Mouse (Mus musculus): ENCODE results near the gene Gtf2a2. TPM values are rescaled to one million over a fixed set of nuclear protein-coding genes. Genes with fewer than 3 reads are reported as not detected.

Gene Gtf2a2
- total RNA-seq, 2 experiments from 2014 or later = 46.5 to 49.9 TPM

- no peak for DNase-seq (ENCODE audit: low spot score in 2 of 2)
These were observed 40.4 kb downstream of the Gtf2a2 start for GRCm38 (mm10) chr9:70052730-70053129.

GRCm38 (mm10) chr9:70053411-70053810, 41.1 kb downstream of the Gtf2a2 start:
- no peak for DNase-seq (ENCODE audit: low spot score in 2 of 2)

- no peak for DNase-seq (ENCODE audit: low spot score in 2 of 2)
These were observed 49.7 kb downstream of the Gtf2a2 start for GRCm38 (mm10) chr9:70062012-70062411.

GRCm38 (mm10) chr9:70067497-70067896, 55.1 kb downstream of the Gtf2a2 start:
- no peak for DNase-seq (ENCODE audit: low spot score in 2 of 2)

- DNase-seq (ENCODE audit: low spot score in 2 of 2) = no peak
These were observed 57.6 kb downstream of the Gtf2a2 start for GRCm38 (mm10) chr9:70069961-70070435.

- DNase-seq (ENCODE audit: low spot score in 2 of 2) = no peak
These were observed 60.0 kb downstream of the Gtf2a2 start for GRCm38 (mm10) chr9:70072387-70072786.

Other genes starting within 250 kb of the Gtf2a2 start
- gene Bnip2, start 23.1 kb upstream of the Gtf2a2 start, total RNA-seq (2021) = 10 to 100 TPM; 40.6 to 40.7 TPM
- not detected for gene Gcnt3, start 25.5 kb downstream of the Gtf2a2 start, total RNA-seq (2021)
- 100 to 1,000 TPM; 190 to 198 TPM for gene Fam81a, start 130.0 kb downstream of the Gtf2a2 start, total RNA-seq (2021)
- gene Myo1e, start 194.8 kb downstream of the Gtf2a2 start, total RNA-seq (2021) = 10 to 100 TPM; 12.7 to 12.8 TPM

Measured in left cerebral cortex, adult 18-20 months (tissue).